Mouse (Mus musculus): ENCODE measurements around the gene Limch1.
A peak's percentile ranks its signal among the peaks of the same experiment; 100 is the strongest.

Gene Limch1

DNA sequence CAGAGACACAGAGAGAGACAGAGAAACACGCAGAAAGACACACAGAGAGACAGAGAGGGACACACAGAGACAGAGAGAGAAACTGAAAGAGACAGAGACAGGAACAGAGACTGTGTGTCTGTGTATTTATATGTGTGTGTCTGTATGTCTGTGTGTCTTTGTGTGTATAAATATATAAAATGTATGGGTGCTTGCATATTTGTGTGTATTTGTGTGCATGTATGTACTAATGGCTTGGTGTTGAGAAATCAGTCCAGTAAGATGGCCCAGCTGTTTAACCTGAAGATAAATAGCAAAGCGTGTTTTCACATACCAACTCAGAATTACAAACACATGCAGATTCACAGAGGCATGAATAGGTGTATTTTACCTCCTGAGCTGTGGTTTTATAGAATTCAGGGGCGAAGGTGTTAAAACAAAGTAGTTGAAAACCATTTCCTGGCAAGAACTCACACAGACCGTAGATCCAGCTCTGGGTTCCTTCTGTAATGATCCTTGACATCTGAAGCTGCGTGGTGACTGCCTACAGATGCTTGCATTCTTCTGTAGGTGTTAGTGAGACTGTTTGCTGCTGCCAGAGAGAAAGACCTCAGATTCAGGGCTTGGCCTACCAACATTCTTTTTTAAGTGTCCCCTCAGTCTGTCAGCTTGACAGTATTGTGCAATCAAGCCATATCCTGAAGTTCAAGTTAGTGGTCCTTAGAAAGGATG lies 140.9 kb downstream of the Limch1 start:
- no peak for DNase-seq

DNA sequence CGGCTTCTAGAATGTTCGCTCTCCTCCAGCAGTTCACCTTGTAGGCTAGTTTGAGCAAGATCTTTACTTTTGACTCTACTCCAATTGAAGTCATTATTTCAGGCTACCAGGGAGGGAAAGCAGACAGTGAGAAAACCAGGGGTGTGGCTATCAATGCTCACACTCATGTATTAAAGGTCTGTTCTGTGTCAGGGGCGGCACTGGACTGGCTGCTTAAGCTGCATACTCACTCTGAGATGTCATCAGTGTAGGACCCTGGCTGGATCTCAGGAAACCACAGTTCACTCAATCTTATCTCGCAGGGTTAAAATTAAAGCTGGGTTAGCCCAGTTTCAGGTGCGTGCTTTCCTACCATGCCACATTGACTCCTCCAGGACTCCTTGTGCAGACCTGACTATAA lies 142.4 kb downstream of the Limch1 start:
- DNase-seq = no peak

GRCm38 (mm10) chr5:66889337-66889736 lies 143.7 kb downstream of the Limch1 start:
- DNase-seq = no peak

- no peak for DNase-seq
Measured at GRCm38 (mm10) chr5:66895440-66896120, 150.0 kb downstream of the Limch1 start.

GRCm38 (mm10) chr5:66897584-66897983 lies 152.0 kb downstream of the Limch1 start:
- DNase-seq = no peak

DNA sequence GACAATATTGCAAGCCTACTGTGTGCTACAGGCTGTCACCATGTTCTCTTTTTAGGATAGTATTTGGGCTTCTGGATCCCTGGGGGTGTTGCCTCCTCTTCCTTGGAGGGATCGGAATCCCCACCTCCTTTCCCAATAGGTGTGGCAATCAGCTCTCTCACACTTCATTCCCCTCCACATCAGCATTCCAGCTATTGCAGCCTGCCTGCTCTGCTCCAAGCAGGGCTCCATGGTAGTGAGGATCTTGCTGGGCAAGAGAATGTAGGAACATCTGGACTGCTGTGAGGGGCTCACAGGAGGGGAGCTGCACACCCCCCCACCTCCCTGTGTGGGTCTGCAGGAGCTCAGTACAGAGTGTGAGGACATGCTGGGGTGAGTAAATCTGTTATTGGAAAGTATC lies 152.6 kb downstream of the Limch1 start:
- DNase-seq = no peak

DNA sequence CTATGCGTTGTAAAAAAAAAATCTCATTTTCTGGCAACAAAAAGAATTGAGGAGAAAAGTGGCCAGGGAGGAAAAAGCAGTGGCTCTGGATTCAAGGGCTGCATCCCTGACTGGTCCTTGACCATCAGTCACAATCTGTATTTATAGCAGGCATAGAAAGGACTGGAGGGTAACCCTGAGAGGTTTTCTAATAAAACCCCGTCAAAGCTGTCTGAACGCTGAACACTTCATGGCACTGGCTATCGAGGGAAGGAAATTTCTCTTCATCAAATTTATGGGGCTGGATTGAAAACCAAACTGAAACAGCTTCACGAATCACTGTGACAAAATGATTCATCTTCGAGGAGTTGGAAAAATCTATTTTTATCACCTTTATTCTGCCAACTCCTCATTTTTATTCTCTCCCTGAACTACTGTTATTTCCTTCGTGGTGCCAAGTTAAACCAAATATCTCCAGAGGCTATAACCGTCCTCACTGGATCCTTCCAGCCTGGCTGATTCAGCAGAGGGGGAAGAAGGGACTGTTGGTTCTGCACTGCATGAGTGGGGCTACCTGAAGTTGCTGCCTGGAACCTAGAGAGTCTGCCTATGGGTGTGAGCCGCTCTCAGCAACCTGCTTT lies 153.3 kb downstream of the Limch1 start:
- no peak for DNase-seq

DNA sequence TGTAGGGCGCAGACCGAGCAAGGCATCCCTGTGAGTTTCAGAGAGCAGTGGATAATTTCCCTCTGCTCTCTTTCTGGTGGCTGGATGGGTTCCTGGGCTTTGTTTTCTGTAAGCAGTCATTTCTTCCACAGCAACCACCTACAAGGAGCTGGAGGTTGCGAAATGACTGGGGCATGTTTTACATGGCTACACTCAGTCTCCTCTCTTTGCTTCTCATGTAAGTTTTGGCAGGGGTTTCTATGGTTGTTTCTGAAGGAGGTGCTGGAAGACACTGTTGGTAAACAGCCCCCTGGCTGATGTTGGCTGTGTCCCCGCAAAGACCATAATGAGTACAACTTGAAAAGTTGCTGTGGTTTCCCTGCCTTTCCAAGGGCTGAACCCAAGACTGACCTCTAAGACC lies 155.5 kb downstream of the Limch1 start:
- DNase-seq = no peak

- no peak for DNase-seq
Measured at GRCm38 (mm10) chr5:66904835-66905234, 159.2 kb downstream of the Limch1 start.

DNA sequence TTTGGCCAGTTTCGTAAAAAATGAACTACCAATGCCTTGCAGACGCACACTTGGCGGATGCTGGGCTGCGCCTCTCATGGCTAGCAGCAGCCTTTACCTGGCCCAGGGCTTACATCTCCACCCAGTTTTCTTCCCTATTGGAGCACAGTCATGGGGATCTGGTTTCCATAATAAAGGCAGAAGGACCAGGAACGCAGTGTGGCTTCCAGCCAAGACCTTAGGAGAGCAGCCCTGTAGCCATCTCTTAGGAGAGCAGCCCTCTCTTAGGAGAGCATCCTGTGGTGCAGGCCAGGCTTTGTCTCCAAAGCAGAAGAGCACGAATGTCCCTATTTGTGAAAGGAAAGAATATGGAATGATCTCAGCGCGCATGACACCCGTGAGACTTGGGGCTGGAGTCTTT lies 163.3 kb downstream of the Limch1 start:
- no peak for DNase-seq

DNA sequence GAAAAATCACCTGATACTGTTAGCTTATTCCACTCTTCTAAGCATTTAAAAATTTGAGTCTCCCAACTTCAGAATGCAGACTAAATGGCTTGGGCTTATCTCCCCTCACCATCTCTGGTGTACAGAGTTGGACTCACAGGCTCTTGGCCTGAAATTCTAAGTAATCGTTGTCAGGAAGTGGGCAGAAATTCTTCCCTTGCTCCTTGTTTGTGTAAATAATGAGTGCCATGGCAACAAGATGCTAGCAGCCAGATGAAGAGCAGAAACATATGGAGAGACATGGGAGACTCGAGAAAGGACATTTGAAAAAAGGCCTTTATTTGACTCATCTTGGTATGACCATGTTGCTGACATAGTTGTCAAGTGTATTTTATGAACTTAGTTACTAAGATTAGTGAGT lies 164.3 kb downstream of the Limch1 start:
- DNase-seq = no peak

- no peak for DNase-seq
Measured at GRCm38 (mm10) chr5:66910610-66911009, 165.0 kb downstream of the Limch1 start.

DNA sequence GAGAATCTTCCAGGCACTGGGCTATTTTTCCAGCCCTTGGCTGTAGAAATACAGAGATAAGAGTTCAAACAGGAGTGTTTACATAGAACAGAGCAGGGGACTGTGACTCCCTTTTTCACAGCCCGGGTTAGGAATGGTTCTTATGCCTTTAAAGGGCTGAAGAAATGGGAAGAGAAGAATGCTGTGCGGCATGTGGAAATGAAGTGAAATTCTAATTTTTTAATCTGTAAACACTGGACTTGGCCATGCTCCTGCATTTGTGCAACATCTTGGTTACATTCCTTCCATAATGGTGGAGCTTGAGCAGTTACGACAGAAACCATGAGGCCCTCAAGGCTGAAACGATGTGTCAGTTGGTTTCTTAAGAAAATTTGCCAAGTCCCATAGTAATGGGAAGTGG lies 165.4 kb downstream of the Limch1 start:
- no peak for DNase-seq

GRCm38 (mm10) chr5:66913791-66914190 lies 168.2 kb downstream of the Limch1 start:
- no peak for DNase-seq

- DNase-seq = no peak
Measured at GRCm38 (mm10) chr5:66917353-66918315, 172.0 kb downstream of the Limch1 start.

- DNase-seq = peak; percentile 22
Measured at GRCm38 (mm10) chr5:66918316-66919305, 173.0 kb downstream of the Limch1 start.

DNA sequence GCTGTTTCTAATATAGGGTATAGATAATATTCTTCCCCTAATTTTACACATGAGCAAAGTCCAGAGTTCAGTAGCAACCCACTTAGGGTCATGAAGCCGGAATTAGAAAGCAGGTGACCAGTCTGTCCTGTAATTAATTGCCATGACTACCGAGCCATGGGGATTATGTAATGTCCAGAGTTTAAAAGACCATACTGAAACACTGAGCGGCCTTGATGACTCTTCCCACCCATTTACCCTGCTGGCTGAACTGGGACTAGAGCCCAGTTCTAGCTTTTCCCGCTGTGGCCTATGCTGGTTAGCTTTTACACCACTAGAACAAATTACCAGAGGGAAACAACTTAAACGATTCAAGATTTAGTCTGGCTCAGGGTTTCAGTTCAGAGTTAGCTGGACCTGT lies 177.0 kb downstream of the Limch1 start:
- DNase-seq = peak; percentile 78

GRCm38 (mm10) chr5:66929291-66929690 lies 183.7 kb downstream of the Limch1 start:
- no peak for DNase-seq

DNA sequence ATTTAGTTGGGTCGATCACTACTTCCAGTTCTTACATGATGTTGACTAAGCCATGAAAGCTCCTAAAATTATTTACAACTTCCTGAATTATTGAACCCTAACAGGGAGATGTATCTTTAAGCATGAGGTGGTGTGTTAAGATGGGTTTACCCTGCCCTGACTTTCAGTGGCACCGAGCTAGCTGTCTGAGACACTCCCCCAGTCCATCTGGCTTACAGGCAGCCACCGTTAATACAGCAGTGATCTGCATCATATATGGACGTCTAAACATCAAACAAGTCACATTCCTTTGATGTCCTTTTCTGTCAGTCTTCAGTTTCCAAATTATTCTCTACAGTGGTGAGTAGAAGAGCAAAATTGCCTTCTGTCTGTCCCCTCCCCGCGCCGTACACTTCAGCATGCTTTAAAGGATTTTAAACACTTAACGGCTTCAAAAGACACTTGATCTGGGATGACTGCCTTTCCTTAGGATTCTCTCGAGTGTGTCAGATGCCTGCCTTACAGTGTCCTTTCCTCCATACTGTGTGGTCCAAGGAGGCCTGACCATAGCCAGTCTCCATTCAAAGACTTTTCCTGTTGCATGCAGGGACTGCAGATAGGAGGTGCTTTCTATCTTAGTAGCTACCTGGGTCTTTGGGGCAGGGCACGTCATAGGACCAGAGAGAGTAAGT lies 187.6 kb downstream of the Limch1 start:
- DNase-seq = no peak

GRCm38 (mm10) chr5:66934585-66934984 lies 189.0 kb downstream of the Limch1 start:
- no peak for DNase-seq

DNA sequence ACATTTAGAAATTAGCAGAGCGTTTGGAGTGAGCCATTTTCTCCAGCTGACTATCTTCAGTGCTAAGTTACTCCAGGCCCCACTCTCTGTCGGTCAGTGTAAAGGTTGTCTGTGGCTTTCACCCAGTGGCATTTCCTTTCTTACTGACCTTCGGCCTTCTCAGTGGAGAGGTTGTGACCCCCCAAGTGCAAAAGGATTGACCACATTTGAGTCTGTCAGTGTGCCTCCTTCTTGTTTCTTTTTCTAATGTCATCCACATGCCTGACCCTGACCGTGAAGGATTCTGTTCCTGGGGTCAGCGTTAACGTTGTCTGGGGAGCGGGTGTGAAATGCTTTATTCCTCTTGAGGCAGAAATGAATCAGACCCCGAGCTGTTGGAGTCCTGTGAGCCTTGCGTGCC lies 191.7 kb downstream of the Limch1 start:
- no peak for DNase-seq

Data from kidney, adult 11 months (tissue).